Comparison of ENCODE assay signal across 17 mouse cellular contexts in the genomic region with DNA sequence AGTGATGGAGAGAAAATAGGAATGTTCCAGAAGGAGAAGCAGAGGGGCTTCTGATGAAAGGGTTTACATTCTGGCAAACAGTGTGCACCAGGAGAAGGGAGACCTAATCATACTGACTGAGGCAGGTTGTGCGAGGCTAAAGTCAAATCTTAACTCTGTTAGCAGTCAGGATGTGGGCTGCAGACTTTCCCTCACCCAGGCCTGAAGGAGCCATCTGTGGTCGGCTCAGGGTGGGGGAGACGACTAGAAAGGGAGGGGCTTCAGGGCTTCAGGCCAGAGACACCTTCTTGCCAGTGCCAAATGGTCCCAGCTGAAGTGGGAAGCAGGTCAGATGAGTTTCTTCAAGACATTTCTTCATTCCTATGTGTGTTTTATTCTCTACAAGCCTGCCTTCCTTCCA. TPM values are rescaled to one million over a fixed set of nuclear protein-coding genes. Genes with fewer than 3 reads are reported as not detected.
"Had no signal": no experiment of that assay in that cellular context is flagged by ENCODE, and none has a peak within 500 bp of the region (broad histone marks: within the 10 kb centered on the region; RNA-seq: fewer than 3 reads in every experiment).

No protein-coding gene starts in this region.

- H3K4me3 ChIP-seq: intestine, embryonic 15.5 days; limb, embryonic 15.5 days; liver, embryonic 13.5 days; lung, embryonic 15.5 days; midbrain, embryonic 12.5 days; neural tube, embryonic 13.5 days had no signal

- H3K27ac ChIP-seq: intestine, embryonic 15.5 days; limb, embryonic 15.5 days; liver, embryonic 13.5 days; lung, embryonic 15.5 days; macrophage; midbrain, embryonic 12.5 days; neural tube, embryonic 13.5 days had no signal

- H3K36me3 ChIP-seq: intestine, embryonic 15.5 days; limb, embryonic 15.5 days; liver, embryonic 13.5 days; lung, embryonic 15.5 days; midbrain, embryonic 12.5 days; neural tube, embryonic 13.5 days had no signal

- H3K27me3 ChIP-seq: intestine, embryonic 15.5 days; limb, embryonic 15.5 days; liver, embryonic 13.5 days; lung, embryonic 15.5 days; midbrain, embryonic 12.5 days; neural tube, embryonic 13.5 days had no signal

- ATAC-seq: liver, postnatal 0 days; midbrain, embryonic 16.5 days had no signal

- DNase-seq: kidney, adult 18-20 months; kidney, postnatal 14 days; layer of hippocampus, postnatal 36 days; liver, embryonic 13.5 days; liver, postnatal 0 days; lung, postnatal 14 days; retina, postnatal 1 day; right cerebral cortex, postnatal 14 days had no signal

- H3K4me1 ChIP-seq: limb, embryonic 15.5 days; liver, embryonic 13.5 days; lung, embryonic 15.5 days; midbrain, embryonic 12.5 days; neural tube, embryonic 13.5 days had no signal

RNA-seq across cellular contexts. Expression of a gene that starts 19.2 kb away (rescaled TPM):
- total RNA-seq: megakaryocyte-erythroid progenitor cell, adult 5-6 weeks had no signal

RNA-seq across cellular contexts. Expression of a gene that starts 19.4 kb away (rescaled TPM):
- polyA plus RNA-seq: kidney, embryonic 14.5 days had no signal

RNA-seq across cellular contexts. Expression of a gene that starts 39.8 kb away (rescaled TPM):
- polyA plus RNA-seq: macrophage had no signal

RNA-seq across cellular contexts. Expression of a gene that starts 43.4 kb away (rescaled TPM):
- total RNA-seq: megakaryocyte-erythroid progenitor cell, adult 5-6 weeks had no signal

RNA-seq across cellular contexts. Expression of a gene that starts 58.8 kb away (rescaled TPM):
- total RNA-seq: megakaryocyte-erythroid progenitor cell, adult 5-6 weeks had no signal
- polyA plus RNA-seq: macrophage had no signal
